7 mouse cellular contexts compared by ENCODE assay signal in the genomic region with DNA sequence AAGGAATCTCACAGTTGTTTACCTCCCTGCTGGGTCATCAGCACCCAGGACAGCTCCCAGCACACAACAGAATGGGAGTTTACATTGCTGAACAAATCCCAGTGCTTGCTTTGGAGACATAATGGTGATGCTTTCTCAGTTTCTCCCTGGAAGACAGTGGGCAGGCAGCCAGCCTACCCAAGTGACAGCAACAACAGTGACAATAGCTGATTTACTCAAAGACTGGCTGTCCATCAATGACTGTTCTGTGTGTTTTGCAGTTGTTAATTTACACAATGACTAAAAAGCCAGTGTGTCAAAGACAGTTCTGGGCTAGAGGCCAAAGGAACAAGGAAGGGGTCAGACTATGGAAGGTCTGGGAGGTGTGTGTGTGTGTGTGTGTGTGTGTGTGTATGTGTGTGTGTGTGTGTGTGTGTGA.
A peak's percentile ranks its signal among the peaks of the same experiment; 100 is the strongest.
DNase-seq lines count a peak whose midpoint lies in the region.

No protein-coding gene starts in this region.

- DNase-seq in right cerebral cortex, postnatal 14 days = peak; percentile 19
- no peak for DNase-seq in right cerebral cortex, adult 18-20 months
- peak; percentile 4 to 6 for DNase-seq in adrenal gland, postnatal 4 days (ENCODE audit: low spot score in 2 of 2)
- peak; percentile 14 to 23 for DNase-seq in frontal cortex, postnatal 36 days (ENCODE audit: low spot score in 2 of 2)
- DNase-seq in lung, postnatal 14 days = peak; percentile 34
- peak; percentile 55 for DNase-seq in testis, postnatal 10 days (ENCODE audit: low spot score)
- DNase-seq in cerebellum, adult 9-11 months = no peak

Comparison
In these comparisons a context has a peak if more than half of its experiments do, and no peak if none do; other contexts are left out.
1. DNase-seq: peak in right cerebral cortex, postnatal 14 days (single experiment), adrenal gland, postnatal 4 days (2 of 2), frontal cortex, postnatal 36 days (2 of 2), lung, postnatal 14 days (single experiment) and testis, postnatal 10 days (single experiment); none in right cerebral cortex, adult 18-20 months (single experiment) and cerebellum, adult 9-11 months (single experiment).